Mouse (Mus musculus): ENCODE measurements around the gene Ugcg.

GRCm38 (mm10) chr4:59236362-59236761 is 47.3 kb downstream of the Ugcg start:
- TF ChIP-seq CTCF (IDR thresholded peaks at IDR 0.05; ENCODE audit: low read depth) (no peak), EP300 (optimal IDR thresholded peaks at IDR 0.05) (no peak)

Measured in stomach, postnatal 0 days (tissue).